Mouse (Mus musculus) limb, embryonic 14.5 days (tissue): Measurements from ENCODE around the gene Fam117b. TPM values are rescaled to one million over a fixed set of nuclear protein-coding genes. Genes with fewer than 3 reads are reported as not detected.

Source experiments
- ATAC-seq: fragments of 200-750 bp; cut with Nextera tagmentation; 2 replicates; pipeline ENCODE4 v1.8.0; 2017; ENCODE audit warnings: low read depth, moderate number of reproducible peaks, moderate TSS enrichment; ENCODE audit not compliant: low FRiP score
- DNase-seq: peaks from one replicate; pipeline ENCODE4 v3.0.0-alpha.2; 2015; ENCODE audit warnings: low spot score
- H3K27ac ChIP-seq: fragments of 300-500 bp; sonication (generic); replicated peaks from 2 replicates; pipeline ENCODE4 v1.5.1; 2014; ENCODE audit warnings: low read depth, mild to moderate bottlenecking, low read length, moderate library complexity, mixed read lengths
- H3K27me3 ChIP-seq: fragments of 300-500 bp; sonication (generic); 2 replicates; pipeline ENCODE4 v1.6.1; 2014; ENCODE audit warnings: low read length, mixed read lengths; ENCODE audit not compliant: control insufficient read depth, insufficient read depth
- H3K36me3 ChIP-seq: fragments of 300-500 bp; sonication (generic); 2 replicates; pipeline ENCODE4 v1.6.1; 2014; ENCODE audit warnings: mild to moderate bottlenecking, low read length, moderate library complexity, mixed read lengths; ENCODE audit not compliant: control insufficient read depth, insufficient read depth
- H3K4me1 ChIP-seq: fragments of 300-500 bp; sonication (generic); 2 replicates; pipeline ENCODE4 v1.6.1; 2014; ENCODE audit warnings: antibody characterized with exemption, low read length, mixed read lengths; ENCODE audit not compliant: control insufficient read depth, insufficient read depth
- H3K4me2 ChIP-seq: fragments of 300-500 bp; sonication (generic); replicated peaks from 2 replicates; pipeline ENCODE4 v1.6.1; 2014; ENCODE audit warnings: low read depth, mild to moderate bottlenecking, low read length, moderate library complexity; ENCODE audit not compliant: severe bottlenecking
- H3K4me3 ChIP-seq: fragments of 300-500 bp; sonication (generic); replicated peaks from 2 replicates; pipeline ENCODE4 v1.5.1; 2014; ENCODE audit warnings: low read length
- H3K9ac ChIP-seq: fragments of 300-500 bp; sonication (generic); 2 replicates; pipeline ENCODE4 v1.6.1; 2014; ENCODE audit warnings: mild to moderate bottlenecking, low read depth, low read length, moderate library complexity; ENCODE audit not compliant: severe bottlenecking
- H3K9me3 ChIP-seq: fragments of 300-500 bp; sonication (generic); 2 replicates; pipeline ENCODE4 v1.6.1; 2016; ENCODE audit warnings: low read length; ENCODE audit not compliant: control insufficient read depth
- POLR2A ChIP-seq: fragments of 200-500 bp; IDR thresholded peaks from 2 replicates; pipeline ENCODE4 v1.8.0; 2012; ENCODE audit warnings: inconsistent platforms, mild to moderate bottlenecking, moderate library complexity, borderline replicate concordance; ENCODE audit not compliant: insufficient read depth, insufficient read length; ENCODE audit errors: extremely low read depth
- WGBS: fragments of 180-500 bp; shearing (Covaris S2); extraction: QIAGEN DNeasy Blood & Tissue Kit; methylation state at CpG from one replicate; pipeline ENCODE4 v1.1.7; 2014; 5-methylcytosine and 5-hydroxymethylcytosine counted together
- polyA plus RNA-seq, 2 experiments: library from polyadenylated mRNA; depleted of rRNA in 1 of 2; stranded (reverse) in 1 of 2; unstranded in 1 of 2; fragments of >200 nt; fragmentation: Nextera tagmentation in 1 of 2; extraction: Ambion mirVana in 1 of 2; gene quantifications; 2 replicates each; pipeline versions ENCODE4 v1.2.1 to v1.2.3; 2012 to 2014

Fam117b gene
- polyA plus RNA-seq, 2 experiments: 12.3 to 12.4 TPM

GRCm38 (mm10) chr1:59967291-59967690 lies 54.5 kb downstream of the Fam117b start:
- no peak for DNase-seq

GRCm38 (mm10) chr1:59986626-59987025 lies 73.8 kb downstream of the Fam117b start:
- Histone ChIP-seq H3K9me3 (no peaks in the 10 kb centered on the region), H3K27me3 (no peaks in the 10 kb centered on the region), H3K9ac (no peak overlapping the region), H3K36me3 (peaks cover 49% of the 10 kb centered on the region), H3K4me1 (no peaks in the 10 kb centered on the region), H3K4me3 (no peak overlapping the region), H3K4me2 (no peak overlapping the region), H3K27ac (no peak overlapping the region)
- ATAC-seq: no peak
- DNase-seq: no peak
- no peak for TF ChIP-seq POLR2A

More at GRCm38 (mm10) chr1:59967291-59967690, 54.5 kb downstream of the Fam117b start:
- no peak for TF ChIP-seq POLR2A
- H3K9ac ChIP-seq: no peak overlapping the region
- H3K4me3 ChIP-seq: no peak overlapping the region
- ATAC-seq: no peak
- H3K9me3 ChIP-seq: no peaks in the 10 kb centered on the region
- H3K27ac ChIP-seq: no peak overlapping the region
- H3K27me3 ChIP-seq: no peaks in the 10 kb centered on the region
- peaks cover 28% of the 10 kb centered on the region for H3K36me3 ChIP-seq
- 91% methylated on average over 4 of the region's 4 CpGs for WGBS
- no peaks in the 10 kb centered on the region for H3K4me1 ChIP-seq
- H3K4me2 ChIP-seq: no peak overlapping the region

- Histone ChIP-seq H3K9ac (no peak overlapping the region), H3K36me3 (peaks cover 40% of the 10 kb centered on the region), H3K27ac (no peak overlapping the region), H3K4me3 (no peak overlapping the region), H3K4me2 (no peak overlapping the region), H3K4me1 (no peaks in the 10 kb centered on the region), H3K27me3 (no peaks in the 10 kb centered on the region), H3K9me3 (no peaks in the 10 kb centered on the region)
- ATAC-seq (no peak), DNase-seq (no peak)
- 93% methylated on average over 3 of the region's 3 CpGs for WGBS
- TF ChIP-seq POLR2A: no peak
Measured at GRCm38 (mm10) chr1:59987399-59988040, 74.7 kb downstream of the Fam117b start.

- Histone ChIP-seq H3K27me3 (no peaks in the 10 kb centered on the region), H3K4me3 (no peak overlapping the region), H3K9ac (no peak overlapping the region), H3K27ac (no peak overlapping the region), H3K9me3 (no peaks in the 10 kb centered on the region), H3K4me1 (no peaks in the 10 kb centered on the region), H3K4me2 (no peak overlapping the region), H3K36me3 (peaks cover 3% of the 10 kb centered on the region)
- 53% methylated on average over 3 of the region's 3 CpGs for WGBS
- DNase-seq (no peak), ATAC-seq (no peak)
- no peak for TF ChIP-seq POLR2A
Measured at GRCm38 (mm10) chr1:59995646-59996045, 82.8 kb downstream of the Fam117b start.

- no peak overlapping the region for H3K27ac ChIP-seq
- H3K4me3 ChIP-seq: no peak overlapping the region
- 55% methylated on average over 5 of the region's 5 CpGs for WGBS
- DNase-seq (no peak), ATAC-seq (no peak)
- H3K4me1 ChIP-seq: no peaks in the 10 kb centered on the region
- no peak for TF ChIP-seq POLR2A
- no peaks in the 10 kb centered on the region for H3K27me3 ChIP-seq
- no peaks in the 10 kb centered on the region; the same call in 1 of the 2 replicates for H3K36me3 ChIP-seq
- H3K4me2 ChIP-seq: no peak overlapping the region
- no peak overlapping the region for H3K9ac ChIP-seq
- no peaks in the 10 kb centered on the region for H3K9me3 ChIP-seq
Measured at GRCm38 (mm10) chr1:59997352-59997751, 84.5 kb downstream of the Fam117b start.
